Mouse (Mus musculus): ENCODE results near the gene Gm1123. TPM values are rescaled to one million over a fixed set of nuclear protein-coding genes. Genes with fewer than 3 reads are reported as not detected.

The Gm1123 gene
- 0.12 and 0.18 TPM in 2 replicates for polyA plus RNA-seq (2014; fragmentation: Nextera tagmentation; extraction: Ambion mirVana)

- H3K4me1 ChIP-seq (ENCODE audit: control insufficient read depth in 2 of 2, insufficient read depth in 2 of 2, low read length in 2 of 2): peaks cover 2 to 7% of the 10 kb centered on the region in 2 experiments; a peak in 1 of 4 replicates
- no peaks in the 10 kb centered on the region for H3K9me3 ChIP-seq (ENCODE audit: control insufficient read depth, low read length)
- no peaks in the 10 kb centered on the region for H3K27me3 ChIP-seq (ENCODE audit: control insufficient read depth, insufficient read depth, low read length)
- H3K9ac ChIP-seq (ENCODE audit: low read length): no peak within 1 kb of the TSS
- 72% methylated on average over 12 of the region's 12 CpGs for WGBS
- ATAC-seq (ENCODE audit: insufficient number of reproducible peaks, insufficient read depth, low FRiP score, low read depth): no peak
- H3K27ac ChIP-seq (replicated peaks in 1 of 2; ENCODE audit: control insufficient read depth in 1 of 2, insufficient read depth in 1 of 2, low read depth in 2 of 2, low read length in 2 of 2): no peak within 1 kb of the TSS
- no peak within 1 kb of the TSS for H3K4me2 ChIP-seq (ENCODE audit: low read length)
- peaks cover 18% of the 10 kb centered on the region for H3K36me3 ChIP-seq (ENCODE audit: control insufficient read depth, insufficient read depth, low read length)
- no peak within 1 kb of the TSS for H3K4me3 ChIP-seq (ENCODE audit: control insufficient read depth in 1 of 2, insufficient read depth in 1 of 2, low read depth in 1 of 2, low read length in 2 of 2)
Measured at GRCm38 (mm10) chr9:99035575-99035974, at the start of gene Gm1123. Gene Gm1123, minus strand, starts transcription at chr9:99035715.

GRCm38 (mm10) chr9:99081718-99082117 lies 46.2 kb upstream of the Gm1123 start:
- 93% methylated on average over 5 of the region's 5 CpGs for WGBS
- no peak for ATAC-seq (ENCODE audit: insufficient number of reproducible peaks, insufficient read depth, low FRiP score, low read depth)
- no peak overlapping the region for H3K4me2 ChIP-seq (ENCODE audit: low read length)

GRCm38 (mm10) chr9:99081308-99081707 lies 45.8 kb upstream of the Gm1123 start:
- Histone ChIP-seq H3K4me3 (ENCODE audit: control insufficient read depth in 1 of 2, insufficient read depth in 1 of 2, low read depth in 1 of 2, low read length in 2 of 2) (no peak overlapping the region), H3K27ac (replicated peaks in 1 of 2; ENCODE audit: control insufficient read depth in 1 of 2, insufficient read depth in 1 of 2, low read depth in 2 of 2, low read length in 2 of 2) (no peak overlapping the region), H3K9me3 (ENCODE audit: control insufficient read depth, low read length) (no peaks in the 10 kb centered on the region), H3K36me3 (ENCODE audit: control insufficient read depth, insufficient read depth, low read length) (0 out of 2 replicates have a peak, but pooled peaks cover under 1% of the 10 kb centered on the region), H3K27me3 (ENCODE audit: control insufficient read depth, insufficient read depth, low read length) (no peaks in the 10 kb centered on the region), H3K9ac (ENCODE audit: low read length) (no peak overlapping the region), H3K4me2 (ENCODE audit: low read length) (no peak overlapping the region), H3K4me1 (ENCODE audit: control insufficient read depth in 2 of 2, insufficient read depth in 2 of 2, low read length in 2 of 2) (no peaks in the 10 kb centered on the region)
- no peak for ATAC-seq (ENCODE audit: insufficient number of reproducible peaks, insufficient read depth, low FRiP score, low read depth)
- WGBS: 73% methylated on average over 3 of the region's 3 CpGs

More at GRCm38 (mm10) chr9:99081718-99082117, 46.2 kb upstream of the Gm1123 start:
- H3K4me3 ChIP-seq (ENCODE audit: control insufficient read depth in 1 of 2, insufficient read depth in 1 of 2, low read depth in 1 of 2, low read length in 2 of 2): no peak overlapping the region
- H3K27me3 ChIP-seq (ENCODE audit: control insufficient read depth, insufficient read depth, low read length): no peaks in the 10 kb centered on the region
- H3K36me3 ChIP-seq (ENCODE audit: control insufficient read depth, insufficient read depth, low read length): 0 out of 2 replicates have a peak, but pooled peaks cover 3% of the 10 kb centered on the region
- H3K27ac ChIP-seq (replicated peaks in 1 of 2; ENCODE audit: control insufficient read depth in 1 of 2, insufficient read depth in 1 of 2, low read depth in 2 of 2, low read length in 2 of 2): no peak overlapping the region
- H3K4me1 ChIP-seq (ENCODE audit: control insufficient read depth in 2 of 2, insufficient read depth in 2 of 2, low read length in 2 of 2): no peaks in the 10 kb centered on the region
- no peak overlapping the region for H3K9ac ChIP-seq (ENCODE audit: low read length)
- H3K9me3 ChIP-seq (ENCODE audit: control insufficient read depth, low read length): no peaks in the 10 kb centered on the region

- no peaks in the 10 kb centered on the region for H3K36me3 ChIP-seq (ENCODE audit: control insufficient read depth, insufficient read depth, low read length)
- H3K9ac ChIP-seq (ENCODE audit: low read length): no peak overlapping the region
- H3K4me2 ChIP-seq (ENCODE audit: low read length): no peak overlapping the region
- no peak for ATAC-seq (ENCODE audit: insufficient number of reproducible peaks, insufficient read depth, low FRiP score, low read depth)
- H3K4me1 ChIP-seq (ENCODE audit: control insufficient read depth in 2 of 2, insufficient read depth in 2 of 2, low read length in 2 of 2): no peaks in the 10 kb centered on the region
- no peak overlapping the region for H3K27ac ChIP-seq (replicated peaks in 1 of 2; ENCODE audit: control insufficient read depth in 1 of 2, insufficient read depth in 1 of 2, low read depth in 2 of 2, low read length in 2 of 2)
- no peak overlapping the region for H3K4me3 ChIP-seq (ENCODE audit: control insufficient read depth in 1 of 2, insufficient read depth in 1 of 2, low read depth in 1 of 2, low read length in 2 of 2)
- no peaks in the 10 kb centered on the region for H3K9me3 ChIP-seq (ENCODE audit: control insufficient read depth, low read length)
- no peaks in the 10 kb centered on the region for H3K27me3 ChIP-seq (ENCODE audit: control insufficient read depth, insufficient read depth, low read length)
- 95% methylated on average over 2 of the region's 2 CpGs for WGBS
Measured at GRCm38 (mm10) chr9:99080657-99081056, 45.1 kb upstream of the Gm1123 start.

- Histone ChIP-seq H3K27me3 (ENCODE audit: control insufficient read depth, insufficient read depth, low read length) (no peaks in the 10 kb centered on the region), H3K9ac (ENCODE audit: low read length) (no peak overlapping the region), H3K36me3 (ENCODE audit: control insufficient read depth, insufficient read depth, low read length) (peaks cover 12% of the 10 kb centered on the region; the same call in 1 of the 2 replicates), H3K4me3 (ENCODE audit: control insufficient read depth in 1 of 2, insufficient read depth in 1 of 2, low read depth in 1 of 2, low read length in 2 of 2) (no peak overlapping the region), H3K27ac (replicated peaks in 1 of 2; ENCODE audit: control insufficient read depth in 1 of 2, insufficient read depth in 1 of 2, low read depth in 2 of 2, low read length in 2 of 2) (no peak overlapping the region), H3K9me3 (ENCODE audit: control insufficient read depth, low read length) (no peaks in the 10 kb centered on the region), H3K4me2 (ENCODE audit: low read length) (no peak overlapping the region), H3K4me1 (ENCODE audit: control insufficient read depth in 2 of 2, insufficient read depth in 2 of 2, low read length in 2 of 2) (no peaks in the 10 kb centered on the region)
- WGBS: 65% methylated on average over 2 of the region's 2 CpGs
- ATAC-seq (ENCODE audit: insufficient number of reproducible peaks, insufficient read depth, low FRiP score, low read depth): no peak
Measured at GRCm38 (mm10) chr9:99074462-99074861, 38.9 kb upstream of the Gm1123 start.

- Histone ChIP-seq H3K9me3 (ENCODE audit: control insufficient read depth, low read length) (no peaks in the 10 kb centered on the region), H3K4me2 (ENCODE audit: low read length) (no peak overlapping the region), H3K4me1 (ENCODE audit: control insufficient read depth in 2 of 2, insufficient read depth in 2 of 2, low read length in 2 of 2) (no peaks in the 10 kb centered on the region), H3K9ac (ENCODE audit: low read length) (no peak overlapping the region), H3K27ac (replicated peaks in 1 of 2; ENCODE audit: control insufficient read depth in 1 of 2, insufficient read depth in 1 of 2, low read depth in 2 of 2, low read length in 2 of 2) (no peak overlapping the region), H3K27me3 (ENCODE audit: control insufficient read depth, insufficient read depth, low read length) (no peaks in the 10 kb centered on the region), H3K4me3 (ENCODE audit: control insufficient read depth in 1 of 2, insufficient read depth in 1 of 2, low read depth in 1 of 2, low read length in 2 of 2) (no peak overlapping the region), H3K36me3 (ENCODE audit: control insufficient read depth, insufficient read depth, low read length) (peaks cover 17% of the 10 kb centered on the region; the same call in 1 of the 2 replicates)
- 76% methylated on average over 4 of the region's 4 CpGs for WGBS
- no peak for ATAC-seq (ENCODE audit: insufficient number of reproducible peaks, insufficient read depth, low FRiP score, low read depth)
Measured at GRCm38 (mm10) chr9:99072538-99072937, 37.0 kb upstream of the Gm1123 start.

DNA sequence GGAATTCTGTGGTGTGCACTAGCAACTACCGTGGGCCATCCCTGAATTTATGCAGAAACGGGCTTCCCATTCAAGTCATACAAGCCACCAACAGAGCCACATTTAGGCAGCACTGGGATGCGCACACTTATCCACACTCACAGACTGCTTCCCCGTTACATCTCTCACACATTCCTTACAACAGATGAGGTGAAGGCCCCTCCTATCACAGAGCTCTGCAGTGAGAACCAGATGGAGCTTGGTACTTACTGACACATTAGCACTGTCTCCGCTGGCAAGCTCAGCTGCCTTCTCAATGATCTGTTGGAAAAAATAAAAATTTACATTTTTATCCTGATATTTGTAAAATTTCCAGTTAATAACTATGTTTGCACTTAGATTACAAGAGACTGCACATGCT lies 29.8 kb upstream of the Gm1123 start:
- Histone ChIP-seq H3K4me1 (ENCODE audit: control insufficient read depth in 2 of 2, insufficient read depth in 2 of 2, low read length in 2 of 2) (no peaks in the 10 kb centered on the region), H3K4me2 (ENCODE audit: low read length) (no peak overlapping the region), H3K36me3 (ENCODE audit: control insufficient read depth, insufficient read depth, low read length) (peaks cover 33% of the 10 kb centered on the region), H3K9me3 (ENCODE audit: control insufficient read depth, low read length) (no peaks in the 10 kb centered on the region), H3K27ac (replicated peaks in 1 of 2; ENCODE audit: control insufficient read depth in 1 of 2, insufficient read depth in 1 of 2, low read depth in 2 of 2, low read length in 2 of 2) (no peak overlapping the region), H3K27me3 (ENCODE audit: control insufficient read depth, insufficient read depth, low read length) (no peaks in the 10 kb centered on the region), H3K9ac (ENCODE audit: low read length) (no peak overlapping the region), H3K4me3 (ENCODE audit: control insufficient read depth in 1 of 2, insufficient read depth in 1 of 2, low read depth in 1 of 2, low read length in 2 of 2) (no peak overlapping the region)
- 55% methylated on average over 5 of the region's 5 CpGs for WGBS
- ATAC-seq (ENCODE audit: insufficient number of reproducible peaks, insufficient read depth, low FRiP score, low read depth): no peak

GRCm38 (mm10) chr9:99064216-99064615 lies 28.7 kb upstream of the Gm1123 start:
- H3K9me3 ChIP-seq (ENCODE audit: control insufficient read depth, low read length): no peaks in the 10 kb centered on the region
- H3K4me1 ChIP-seq (ENCODE audit: control insufficient read depth in 2 of 2, insufficient read depth in 2 of 2, low read length in 2 of 2): no peaks in the 10 kb centered on the region
- ATAC-seq (ENCODE audit: insufficient number of reproducible peaks, insufficient read depth, low FRiP score, low read depth): no peak
- no peak overlapping the region for H3K4me2 ChIP-seq (ENCODE audit: low read length)
- H3K9ac ChIP-seq (ENCODE audit: low read length): no peak overlapping the region
- H3K27ac ChIP-seq (replicated peaks in 1 of 2; ENCODE audit: control insufficient read depth in 1 of 2, insufficient read depth in 1 of 2, low read depth in 2 of 2, low read length in 2 of 2): no peak overlapping the region
- H3K4me3 ChIP-seq (ENCODE audit: control insufficient read depth in 1 of 2, insufficient read depth in 1 of 2, low read depth in 1 of 2, low read length in 2 of 2): no peak overlapping the region
- H3K36me3 ChIP-seq (ENCODE audit: control insufficient read depth, insufficient read depth, low read length): peaks cover 31% of the 10 kb centered on the region; the same call in 1 of the 2 replicates
- no peaks in the 10 kb centered on the region for H3K27me3 ChIP-seq (ENCODE audit: control insufficient read depth, insufficient read depth, low read length)
- 47% methylated on average over 2 of the region's 2 CpGs for WGBS

All from heart, embryonic 14.5 days (tissue).